Mouse (Mus musculus): ENCODE measurements around the gene Cks2. TPM values are rescaled to one million over a fixed set of nuclear protein-coding genes. Genes with fewer than 3 reads are reported as not detected.

Gene Cks2
- polyA plus RNA-seq, 1 experiment from 2014 or later = 278 TPM

- WGBS (ENCODE audit: insufficient replicate concordance) = 41% methylated on average over 4 of the region's 4 CpGs
- Histone ChIP-seq H3K27me3 (ENCODE audit: insufficient read depth, low read length) (no peaks in the 10 kb centered on the region), H3K27ac (ENCODE audit: low read depth) (no peak overlapping the region), H3K36me3 (replicated peaks; ENCODE audit: insufficient read depth, low read length) (no peaks in the 10 kb centered on the region), H3K4me3 (ENCODE audit: low read depth, low read length) (no peak overlapping the region), H3K9me3 (ENCODE audit: low read length) (no peaks in the 10 kb centered on the region), H3K9ac (replicated peaks) (no peak overlapping the region), H3K4me1 (ENCODE audit: insufficient read depth) (no peaks in the 10 kb centered on the region), H3K4me2 (ENCODE audit: low read depth, low read length) (no peak overlapping the region)
- ATAC-seq (no peak), DNase-seq (no peak)
- TF ChIP-seq EP300 (IDR thresholded peaks at IDR 0.05; ENCODE audit: low read depth) (no peak), CTCF (IDR thresholded peaks at IDR 0.05; ENCODE audit: low read depth) (no peak)
These were observed 41.2 kb upstream of the Cks2 start for GRCm38 (mm10) chr13:51603894-51604244.

- H3K36me3 ChIP-seq (replicated peaks; ENCODE audit: insufficient read depth, low read length) = no peaks in the 10 kb centered on the region
- H3K27me3 ChIP-seq (ENCODE audit: insufficient read depth, low read length) = no peaks in the 10 kb centered on the region
- no peak overlapping the region for H3K27ac ChIP-seq (ENCODE audit: low read depth)
- no peak for ATAC-seq
- no peak for DNase-seq
- no peak overlapping the region for H3K9ac ChIP-seq (replicated peaks)
- no peak overlapping the region for H3K4me3 ChIP-seq (ENCODE audit: low read depth, low read length)
- TF ChIP-seq CTCF (IDR thresholded peaks at IDR 0.05; ENCODE audit: low read depth) (0 out of 2 replicates have a peak, but pooled peaks have one; percentile 8), EP300 (IDR thresholded peaks at IDR 0.05; ENCODE audit: low read depth) (no peak)
- WGBS (ENCODE audit: insufficient replicate concordance) = 85% methylated on average over 7 of the region's 7 CpGs
- H3K9me3 ChIP-seq (ENCODE audit: low read length) = no peaks in the 10 kb centered on the region
- H3K4me1 ChIP-seq (ENCODE audit: insufficient read depth) = 0 out of 2 replicates have a peak, but pooled peaks cover 2% of the 10 kb centered on the region
- H3K4me2 ChIP-seq (ENCODE audit: low read depth, low read length) = no peak overlapping the region
These were observed 35.8 kb upstream of the Cks2 start for GRCm38 (mm10) chr13:51609231-51609630.

- no peak overlapping the region for H3K4me2 ChIP-seq (ENCODE audit: low read depth, low read length)
- no peak for ATAC-seq
These were observed 34.0 kb upstream of the Cks2 start for GRCm38 (mm10) chr13:51611060-51611459.

GRCm38 (mm10) chr13:51611500-51611899, 33.5 kb upstream of the Cks2 start:
- DNase-seq = no peak
- H3K36me3 ChIP-seq (replicated peaks; ENCODE audit: insufficient read depth, low read length) = no peaks in the 10 kb centered on the region
- no peak for ATAC-seq
- TF ChIP-seq CTCF (IDR thresholded peaks at IDR 0.05; ENCODE audit: low read depth) (no peak), EP300 (IDR thresholded peaks at IDR 0.05; ENCODE audit: low read depth) (no peak)
- no peak overlapping the region for H3K9ac ChIP-seq (replicated peaks)
- 0 out of 2 replicates have a peak, but pooled peaks cover 2% of the 10 kb centered on the region for H3K4me1 ChIP-seq (ENCODE audit: insufficient read depth)
- no peaks in the 10 kb centered on the region for H3K9me3 ChIP-seq (ENCODE audit: low read length)
- WGBS (ENCODE audit: insufficient replicate concordance) = 64% methylated on average over 5 of the region's 5 CpGs
- H3K27me3 ChIP-seq (ENCODE audit: insufficient read depth, low read length) = no peaks in the 10 kb centered on the region
- no peak overlapping the region for H3K4me3 ChIP-seq (ENCODE audit: low read depth, low read length)
- no peak overlapping the region for H3K27ac ChIP-seq (ENCODE audit: low read depth)
- no peak overlapping the region for H3K4me2 ChIP-seq (ENCODE audit: low read depth, low read length)

More at GRCm38 (mm10) chr13:51611060-51611459, 34.0 kb upstream of the Cks2 start:
- no peaks in the 10 kb centered on the region for H3K27me3 ChIP-seq (ENCODE audit: insufficient read depth, low read length)
- no peaks in the 10 kb centered on the region for H3K36me3 ChIP-seq (replicated peaks; ENCODE audit: insufficient read depth, low read length)
- no peak overlapping the region for H3K4me3 ChIP-seq (ENCODE audit: low read depth, low read length)
- DNase-seq = no peak
- no peaks in the 10 kb centered on the region for H3K9me3 ChIP-seq (ENCODE audit: low read length)
- H3K9ac ChIP-seq (replicated peaks) = no peak overlapping the region
- H3K4me1 ChIP-seq (ENCODE audit: insufficient read depth) = 0 out of 2 replicates have a peak, but pooled peaks cover 2% of the 10 kb centered on the region
- H3K27ac ChIP-seq (ENCODE audit: low read depth) = no peak overlapping the region
- no peak for TF ChIP-seq EP300 (IDR thresholded peaks at IDR 0.05; ENCODE audit: low read depth)
- TF ChIP-seq CTCF (IDR thresholded peaks at IDR 0.05; ENCODE audit: low read depth) = no peak
- WGBS (ENCODE audit: insufficient replicate concordance) = 25% methylated on average over 9 of the region's 9 CpGs

DNA sequence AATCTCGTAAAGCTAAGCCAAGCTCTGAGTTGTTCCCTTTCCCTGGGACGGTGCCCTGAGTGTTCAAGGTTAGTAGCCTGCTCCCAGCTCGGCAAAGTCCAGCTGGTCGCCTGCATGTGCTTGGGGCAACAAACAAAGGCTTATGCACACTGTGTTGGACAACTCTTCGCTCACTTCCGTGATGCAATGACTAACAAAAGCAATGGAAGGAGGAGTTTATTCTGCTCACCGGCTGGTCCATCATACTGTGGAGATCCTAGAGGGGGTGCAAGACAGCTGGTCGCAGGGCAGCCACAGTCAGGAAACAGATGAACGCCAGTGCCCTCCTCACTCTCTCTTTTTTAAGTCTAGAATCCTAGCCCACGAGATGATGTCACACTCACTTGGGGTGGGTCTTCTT, 29.2 kb upstream of the Cks2 start:
- H3K4me3 ChIP-seq (ENCODE audit: low read depth, low read length) = no peak overlapping the region
- DNase-seq = no peak
- 33% methylated on average over 10 of the region's 10 CpGs for WGBS (ENCODE audit: insufficient replicate concordance)
- peak; percentile 67 for ATAC-seq
- H3K36me3 ChIP-seq (replicated peaks; ENCODE audit: insufficient read depth, low read length) = no peaks in the 10 kb centered on the region
- TF ChIP-seq EP300 (IDR thresholded peaks at IDR 0.05; ENCODE audit: low read depth) = no peak
- no peak for TF ChIP-seq CTCF (IDR thresholded peaks at IDR 0.05; ENCODE audit: low read depth)
- no peaks in the 10 kb centered on the region for H3K27me3 ChIP-seq (ENCODE audit: insufficient read depth, low read length)
- H3K27ac ChIP-seq (ENCODE audit: low read depth) = no peak overlapping the region
- no peaks in the 10 kb centered on the region for H3K9me3 ChIP-seq (ENCODE audit: low read length)
- no peak overlapping the region for H3K4me2 ChIP-seq (ENCODE audit: low read depth, low read length)
- H3K9ac ChIP-seq (replicated peaks) = no peak overlapping the region
- H3K4me1 ChIP-seq (ENCODE audit: insufficient read depth) = 0 out of 2 replicates have a peak, but pooled peaks cover 2% of the 10 kb centered on the region

DNA sequence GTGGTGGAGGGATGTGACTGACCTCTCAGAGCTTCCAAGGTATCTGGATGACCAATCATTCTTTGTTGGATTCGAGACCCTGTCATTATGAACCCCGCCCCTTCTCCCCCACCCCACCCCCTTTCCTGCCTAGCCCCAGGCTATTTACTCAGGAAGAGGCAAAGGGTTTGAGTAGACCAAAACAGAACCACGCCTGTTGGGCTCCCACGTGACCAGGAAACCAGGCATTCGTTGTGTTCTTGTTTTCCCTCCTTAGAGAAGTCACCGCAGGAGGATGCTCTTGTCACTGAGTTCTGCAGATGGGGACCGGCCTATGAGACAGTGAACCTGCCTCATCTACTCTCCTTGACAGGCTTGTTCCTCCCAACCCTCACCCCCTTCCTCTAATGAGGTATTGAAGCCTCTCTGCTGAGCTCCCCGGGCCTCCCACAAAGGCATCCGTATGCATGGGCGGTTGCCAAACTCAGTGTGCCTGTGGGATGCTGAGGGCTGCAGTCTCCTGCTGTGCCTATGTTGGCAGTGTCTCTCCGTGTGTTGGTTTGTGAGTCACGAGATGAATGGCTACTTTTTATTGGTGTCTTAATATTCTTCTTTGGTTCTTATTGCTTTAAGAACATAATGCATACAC, 28.5 kb upstream of the Cks2 start:
- Histone ChIP-seq H3K27ac (ENCODE audit: low read depth) (no peak overlapping the region), H3K4me3 (ENCODE audit: low read depth, low read length) (no peak overlapping the region), H3K4me2 (ENCODE audit: low read depth, low read length) (no peak overlapping the region), H3K9me3 (ENCODE audit: low read length) (no peaks in the 10 kb centered on the region), H3K27me3 (ENCODE audit: insufficient read depth, low read length) (no peaks in the 10 kb centered on the region), H3K9ac (replicated peaks) (no peak overlapping the region), H3K36me3 (replicated peaks; ENCODE audit: insufficient read depth, low read length) (no peaks in the 10 kb centered on the region), H3K4me1 (ENCODE audit: insufficient read depth) (no peaks in the 10 kb centered on the region)
- no peak for ATAC-seq
- WGBS (ENCODE audit: insufficient replicate concordance) = 24% methylated on average over 12 of the region's 12 CpGs
- TF ChIP-seq EP300 (IDR thresholded peaks at IDR 0.05; ENCODE audit: low read depth) = no peak
- no peak for TF ChIP-seq CTCF (IDR thresholded peaks at IDR 0.05; ENCODE audit: low read depth)
- no peak for DNase-seq

Data from liver, postnatal 0 days (tissue).